Mouse (Mus musculus): ENCODE data around the gene Epb41l3. TPM values are rescaled to one million over a fixed set of nuclear protein-coding genes. Genes with fewer than 3 reads are reported as not detected.

Gene Epb41l3
- total RNA-seq, 2 experiments from 2014 or later = 1.5 to 2.4 TPM

DNA sequence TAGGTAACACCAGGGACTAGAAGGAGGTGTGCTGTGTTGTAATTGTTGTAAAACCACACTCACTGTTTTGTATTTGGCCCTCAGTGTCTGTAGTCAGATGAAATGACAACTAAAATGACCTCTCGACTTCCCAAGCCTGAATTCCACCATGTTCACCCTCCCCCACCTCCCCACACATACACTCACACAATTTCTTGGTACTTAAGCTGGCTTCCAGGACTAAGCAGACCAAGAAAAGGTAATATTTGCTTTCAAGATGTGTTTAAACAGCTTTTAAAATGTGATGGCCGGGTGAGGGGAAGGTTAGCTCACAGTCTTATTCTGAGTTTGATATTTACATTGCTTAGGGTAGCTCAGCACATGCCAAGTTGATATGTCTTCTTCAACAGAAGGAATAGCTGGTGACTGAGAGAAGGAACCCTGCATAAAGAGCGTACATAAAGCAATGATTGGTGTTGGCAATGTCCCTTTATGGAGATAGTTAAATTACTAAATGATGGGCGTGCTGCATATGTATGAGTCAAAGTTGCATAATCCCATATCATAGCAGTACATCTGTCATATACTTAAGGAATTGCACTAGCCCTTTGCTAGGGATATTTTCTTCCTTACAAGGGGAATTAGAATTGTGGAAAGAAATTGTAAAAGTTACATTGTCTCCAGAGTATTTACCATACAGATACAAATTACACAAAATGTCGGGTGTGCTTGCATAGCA is 130.0 kb downstream of the Epb41l3 start:
- no peak overlapping the region for H3K27ac ChIP-seq
- no peak for DNase-seq
- TF ChIP-seq CTCF (IDR thresholded peaks at IDR 0.05) = no peak
- intact Hi-C loops (cut with DNase I) = no loop called here
- no peak overlapping the region for H3K4me3 ChIP-seq

GRCm38 (mm10) chr17:69207562-69208312 is 132.3 kb downstream of the Epb41l3 start:
- H3K27ac ChIP-seq = no peak overlapping the region

DNA sequence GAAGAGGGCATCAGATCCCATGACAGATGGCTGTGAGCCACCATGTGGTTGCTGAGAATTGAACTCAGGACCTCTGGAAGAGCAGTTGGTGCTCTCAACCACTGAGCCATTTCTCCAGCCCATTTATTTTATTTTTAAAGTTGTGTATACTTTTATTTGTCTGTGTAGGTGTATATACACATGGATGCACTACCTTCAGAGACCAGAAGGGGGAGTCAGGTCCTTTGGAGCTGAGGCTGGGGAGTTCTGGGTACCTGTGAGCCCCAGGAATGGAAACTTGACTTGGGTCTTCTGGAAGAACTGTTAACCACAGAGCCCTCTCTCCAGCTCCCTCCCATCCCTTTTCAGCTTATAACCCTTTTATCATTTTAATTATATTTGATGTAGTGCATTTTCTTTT is 135.6 kb downstream of the Epb41l3 start:
- no peak overlapping the region for H3K4me3 ChIP-seq
- TF ChIP-seq CTCF (IDR thresholded peaks at IDR 0.05) = peak; percentile 12; the same call in 1 of the 2 replicates

More at GRCm38 (mm10) chr17:69207562-69208312, 132.3 kb downstream of the Epb41l3 start:
- TF ChIP-seq CTCF (IDR thresholded peaks at IDR 0.05) = no peak
- no peak overlapping the region for H3K4me3 ChIP-seq
- DNase-seq = no peak
- intact Hi-C loops (cut with DNase I) = no loop called here

DNA sequence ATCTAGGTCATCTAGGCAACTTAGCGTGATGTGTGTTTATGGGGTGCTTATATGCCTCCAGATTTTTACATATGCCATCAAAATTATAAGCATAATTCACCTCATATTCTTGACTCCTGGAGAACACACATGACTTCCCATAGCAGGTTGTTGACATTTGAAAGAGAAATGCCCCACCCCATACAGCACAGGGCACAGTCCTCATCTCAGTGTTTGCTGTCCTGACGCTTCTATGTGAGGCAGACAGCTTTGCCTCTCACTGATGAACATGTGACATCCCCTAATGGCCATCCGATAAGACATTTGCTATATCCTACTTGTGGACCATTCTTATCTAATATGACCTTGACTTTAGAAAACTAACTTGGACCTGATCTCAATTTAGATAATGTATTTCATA is 140.6 kb downstream of the Epb41l3 start:
- Histone ChIP-seq H3K4me3 (no peak overlapping the region), H3K27ac (no peak overlapping the region)
- no peak for DNase-seq
- no peak for TF ChIP-seq CTCF (IDR thresholded peaks at IDR 0.05)
- intact Hi-C loops (cut with DNase I) = no loop called here

More for the DNA sequence above, 135.6 kb downstream of the Epb41l3 start:
- no peak overlapping the region for H3K27ac ChIP-seq
- intact Hi-C loops (cut with DNase I) = no loop called here
- DNase-seq = no peak

DNA sequence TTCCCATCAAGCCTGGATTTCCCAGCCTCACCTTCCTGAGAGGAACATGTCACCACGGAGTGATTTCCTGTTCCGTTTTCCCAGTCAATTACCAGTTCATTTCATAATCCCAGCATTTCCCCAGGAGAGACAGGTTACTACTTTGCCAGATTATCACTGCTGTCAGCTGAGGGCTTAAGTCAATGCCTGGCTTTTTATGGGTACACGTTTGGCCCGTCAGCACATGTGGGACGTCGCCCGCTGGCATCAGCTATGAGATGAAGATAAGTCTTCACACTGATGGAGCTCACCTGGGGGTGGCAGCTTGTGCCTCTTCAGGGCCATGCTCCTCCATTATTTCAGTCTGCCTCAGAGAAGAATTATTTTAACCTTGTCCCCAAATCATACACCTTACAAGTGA is 145.4 kb downstream of the Epb41l3 start:
- Histone ChIP-seq H3K27ac (no peak overlapping the region), H3K4me3 (no peak overlapping the region)
- no peak for DNase-seq
- intact Hi-C loops (cut with DNase I) = no loop called here
- no peak for TF ChIP-seq CTCF (IDR thresholded peaks at IDR 0.05)

- intact Hi-C loops (cut with DNase I) = no loop called here
- no peak overlapping the region for H3K27ac ChIP-seq
- no peak for TF ChIP-seq CTCF (IDR thresholded peaks at IDR 0.05)
- no peak for DNase-seq
- H3K4me3 ChIP-seq = no peak overlapping the region
Measured at GRCm38 (mm10) chr17:69221377-69221776, 145.9 kb downstream of the Epb41l3 start.

GRCm38 (mm10) chr17:69221966-69222692 is 146.6 kb downstream of the Epb41l3 start:
- no peak overlapping the region for H3K27ac ChIP-seq
- intact Hi-C loops (cut with DNase I) = no loop called here
- no peak for TF ChIP-seq CTCF (IDR thresholded peaks at IDR 0.05)

DNA sequence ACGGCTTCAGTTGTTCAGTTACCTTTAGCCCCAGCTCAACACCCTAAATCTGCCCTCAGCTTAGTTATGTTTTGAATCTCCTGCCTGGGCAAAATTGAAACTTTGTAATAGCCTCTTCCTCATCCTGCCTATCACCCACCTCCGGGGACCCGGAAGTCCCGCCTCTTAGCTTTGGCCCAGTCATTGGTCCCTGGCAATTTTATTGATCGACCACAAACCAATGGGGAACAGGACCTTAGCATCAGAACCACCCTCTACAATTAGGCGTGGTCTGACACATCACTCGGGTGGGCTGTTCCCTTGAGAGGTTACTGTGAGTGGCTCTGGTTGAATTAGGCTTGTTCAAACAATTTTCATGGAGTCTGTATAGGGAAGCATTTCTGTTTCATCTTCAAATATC is 150.5 kb downstream of the Epb41l3 start:
- H3K27ac ChIP-seq = no peak overlapping the region
- TF ChIP-seq CTCF (IDR thresholded peaks at IDR 0.05) = no peak
- no peak for DNase-seq
- intact Hi-C loops (cut with DNase I) = no loop called here
- no peak overlapping the region for H3K4me3 ChIP-seq

More at GRCm38 (mm10) chr17:69221966-69222692, 146.6 kb downstream of the Epb41l3 start:
- H3K4me3 ChIP-seq = no peak overlapping the region
- DNase-seq = no peak

- intact Hi-C loops (cut with DNase I) = no loop called here
- H3K27ac ChIP-seq = no peak overlapping the region
- TF ChIP-seq CTCF (IDR thresholded peaks at IDR 0.05) = no peak
- no peak overlapping the region for H3K4me3 ChIP-seq
- no peak for DNase-seq
Measured at GRCm38 (mm10) chr17:69227426-69228014, 152.0 kb downstream of the Epb41l3 start.

GRCm38 (mm10) chr17:69229451-69229850 is 154.0 kb downstream of the Epb41l3 start:
- no peak for TF ChIP-seq CTCF (IDR thresholded peaks at IDR 0.05)
- intact Hi-C loops (cut with DNase I) = no loop called here
- Histone ChIP-seq H3K27ac (no peak overlapping the region), H3K4me3 (no peak overlapping the region)
- DNase-seq = no peak

DNA sequence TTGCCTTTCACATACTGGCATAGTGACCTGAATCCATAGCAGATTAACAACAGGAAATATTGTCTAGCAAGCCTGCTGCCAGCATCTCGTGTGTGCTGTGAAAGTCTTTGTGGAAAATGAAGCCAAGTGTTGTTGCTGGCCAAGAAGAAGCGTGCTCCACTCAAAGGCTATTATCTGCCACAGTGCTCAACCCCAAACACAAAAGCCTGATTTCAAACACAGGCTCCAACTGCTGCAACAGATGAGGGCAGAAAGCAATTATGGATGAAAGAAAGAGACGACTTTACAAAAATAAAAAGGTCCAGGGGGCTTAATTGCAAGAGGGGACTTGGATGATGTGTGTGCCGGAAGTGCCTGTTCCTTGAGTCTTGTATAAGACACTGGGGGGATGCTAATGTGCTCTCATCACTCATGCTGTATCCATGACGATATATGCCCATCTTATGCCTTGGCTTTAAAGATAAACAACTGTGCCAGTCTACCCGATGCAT is 154.7 kb downstream of the Epb41l3 start:
- no peak for TF ChIP-seq CTCF (IDR thresholded peaks at IDR 0.05)
- intact Hi-C loops (cut with DNase I) = no loop called here
- no peak for DNase-seq
- H3K4me3 ChIP-seq = no peak overlapping the region
- no peak overlapping the region for H3K27ac ChIP-seq

GRCm38 (mm10) chr17:69231360-69231759 is 155.9 kb downstream of the Epb41l3 start:
- H3K4me3 ChIP-seq = no peak overlapping the region
- intact Hi-C loops (cut with DNase I) = no loop called here
- H3K27ac ChIP-seq = no peak overlapping the region
- TF ChIP-seq CTCF (IDR thresholded peaks at IDR 0.05) = no peak
- no peak for DNase-seq

Measured in gastrocnemius, adult 2 months (tissue).